Comparison of ENCODE assay signal across 9 mouse cellular contexts in the genomic region with DNA sequence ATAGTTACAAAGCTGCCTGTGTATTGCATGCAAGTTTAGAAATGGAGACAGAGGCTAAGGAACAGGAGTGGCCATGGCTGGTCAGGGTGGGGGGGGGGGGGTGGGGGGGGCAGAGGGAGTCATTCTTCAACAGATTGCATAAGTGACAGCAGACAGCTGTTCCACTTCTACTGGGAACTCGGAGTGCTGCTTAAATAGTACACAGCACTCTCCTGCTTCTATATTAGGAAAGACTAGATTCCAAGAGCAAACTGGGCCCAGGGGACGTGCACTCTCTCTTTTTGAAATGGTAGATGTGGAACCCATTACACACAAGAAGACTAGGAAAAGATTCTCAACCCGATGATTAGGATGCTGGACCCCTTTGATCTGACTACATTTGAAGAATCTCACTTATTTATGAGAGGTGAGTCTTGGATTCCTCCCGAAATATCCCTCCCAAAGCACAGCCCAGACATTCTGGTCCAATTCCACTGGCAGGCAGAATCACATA. TPM values are rescaled to one million over a fixed set of nuclear protein-coding genes. Genes with fewer than 3 reads are reported as not detected.
DNase-seq lines count a peak whose midpoint lies in the region; ATAC-seq lines count a peak whose summit lies in the region.
"Had no signal": no experiment of that assay in that cellular context is flagged by ENCODE, and none has a peak within 500 bp of the region (broad histone marks: within the 10 kb centered on the region; RNA-seq: fewer than 3 reads in every experiment).

Gm15737 (plus strand) TSS at position 269 of the 493 bp plus-strand sequence.

- 45% methylated on average over 4 of the region's 4 CpGs for WGBS in kidney, embryonic 14.5 days
- 78% methylated on average over 4 of the region's 4 CpGs for WGBS in forebrain, embryonic 13.5 days

- H3K9ac ChIP-seq in kidney, embryonic 14.5 days (ENCODE audit: low read depth, low read length): 0 out of 2 replicates have a peak within 1 kb of the TSS, but pooled peaks have one; percentile 18
- H3K9ac ChIP-seq in forebrain, embryonic 13.5 days: no peak within 1 kb of the TSS

- no peak within 1 kb of the TSS for H3K4me2 ChIP-seq in kidney, embryonic 14.5 days (replicated peaks; ENCODE audit: low read depth, low read length)
- no peak within 1 kb of the TSS for H3K4me2 ChIP-seq in forebrain, embryonic 13.5 days

- H3K4me1 ChIP-seq in kidney, embryonic 14.5 days (ENCODE audit: control insufficient read depth, insufficient read depth, low read length): peaks cover 16% of the 10 kb centered on the region
- peaks cover 5% of the 10 kb centered on the region; the same call in 1 of the 2 replicates for H3K4me1 ChIP-seq in forebrain, embryonic 13.5 days

- H3K4me3 ChIP-seq in kidney, embryonic 14.5 days (ENCODE audit: low read length): no peak within 1 kb of the TSS
- H3K4me3 ChIP-seq in forebrain, embryonic 13.5 days: no peak within 1 kb of the TSS

- peak within 1 kb of the TSS; percentile 64 for H3K27ac ChIP-seq in kidney, embryonic 14.5 days (ENCODE audit: low read depth, low read length)
- no peak within 1 kb of the TSS for H3K27ac ChIP-seq in forebrain, embryonic 13.5 days

- peak; percentile 32 for ATAC-seq in kidney, embryonic 14.5 days (ENCODE audit: low FRiP score, low TSS enrichment)
- ATAC-seq in forebrain, embryonic 13.5 days: no peak

- no peaks in the 10 kb centered on the region for H3K27me3 ChIP-seq in kidney, embryonic 14.5 days (ENCODE audit: control insufficient read depth, insufficient read depth, low read length)
- no peaks in the 10 kb centered on the region for H3K27me3 ChIP-seq in forebrain, embryonic 13.5 days

- H3K9me3 ChIP-seq in kidney, embryonic 14.5 days (ENCODE audit: control insufficient read depth, low read length): no peaks in the 10 kb centered on the region
- H3K9me3 ChIP-seq in forebrain, embryonic 13.5 days (replicated peaks): no peaks in the 10 kb centered on the region

- DNase-seq in urinary bladder, postnatal 14 days (ENCODE audit: low spot score): peak; percentile 53
- no peak for DNase-seq in urinary bladder, postnatal 4 days (ENCODE audit: low spot score in 2 of 2)
- DNase-seq in gastrocnemius, postnatal 25 days: peak; percentile 77
- DNase-seq in lung, postnatal 36 days: peak; percentile 82
- no peak for DNase-seq in ovary, postnatal 36 days (ENCODE audit: low spot score)

- peaks cover 51% of the 10 kb centered on the region for H3K36me3 ChIP-seq in kidney, embryonic 14.5 days (ENCODE audit: control insufficient read depth, insufficient read depth, low read length)
- H3K36me3 ChIP-seq in forebrain, embryonic 13.5 days (ENCODE audit: poor library complexity, severe bottlenecking): no peaks in the 10 kb centered on the region

RNA-seq across cellular contexts. Expression of gene Gm15737, which starts in this region (rescaled TPM):
- total RNA-seq in gastrocnemius, postnatal 25 days (2021): under 1 TPM; 0.48 to 0.74 TPM
- polyA plus RNA-seq in kidney, embryonic 14.5 days (2014; fragmentation: Nextera tagmentation; extraction: Ambion mirVana): 0.26 and 0.27 TPM in 2 replicates
- polyA plus RNA-seq in forebrain, embryonic 13.5 days (2015; fragmentation: Nextera tagmentation; extraction: Ambion mirVana): not detected in 2 replicates
- polyA plus RNA-seq: brain, embryonic 14.5 days; liver, embryonic 16.5 days had no signal

Comparison
In these comparisons a context has a peak if more than half of its experiments do, and no peak if none do; other contexts are left out.
1. DNase-seq: peak in urinary bladder, postnatal 14 days (single experiment) and lung, postnatal 36 days (single experiment); none in urinary bladder, postnatal 4 days (0 of 2) and ovary, postnatal 36 days (single experiment).
2. Peak in DNase-seq in gastrocnemius, postnatal 25 days; RNA of the gene not detected or under 1 TPM.
3. Peak in ATAC-seq, H3K27ac ChIP-seq and H3K9ac ChIP-seq in kidney, embryonic 14.5 days; RNA of the gene not detected or under 1 TPM.